Mouse (Mus musculus): ENCODE data around the gene Arpin. TPM values are rescaled to one million over a fixed set of nuclear protein-coding genes. Genes with fewer than 3 reads are reported as not detected.

Gene Arpin
- total RNA-seq, 2 experiments from 2014 or later = 0.28 TPM; not detected in 1

DNA sequence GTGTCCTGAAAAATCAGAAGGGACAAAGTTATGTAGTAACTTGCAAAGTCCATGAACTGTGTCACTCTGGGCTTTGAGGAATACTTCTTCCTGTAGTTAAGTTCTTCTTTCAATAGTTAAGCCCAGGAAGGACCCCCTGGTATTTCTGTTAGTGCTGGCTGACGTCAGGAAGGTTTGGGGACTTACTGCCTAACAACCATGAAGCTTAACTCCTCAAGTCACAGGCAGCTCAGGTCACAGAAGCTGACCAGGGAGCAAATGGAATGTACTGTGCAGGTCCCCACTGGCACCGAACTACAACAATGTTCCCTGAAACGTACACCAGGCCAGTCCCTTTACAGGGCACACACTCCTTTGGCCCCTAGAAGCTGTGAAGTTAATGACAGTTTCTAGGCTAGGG, 39.9 kb downstream of the Arpin start:
- no peak for ATAC-seq (replicated peaks; ENCODE audit: low FRiP score, low TSS enrichment, poor library complexity, severe bottlenecking)

DNA sequence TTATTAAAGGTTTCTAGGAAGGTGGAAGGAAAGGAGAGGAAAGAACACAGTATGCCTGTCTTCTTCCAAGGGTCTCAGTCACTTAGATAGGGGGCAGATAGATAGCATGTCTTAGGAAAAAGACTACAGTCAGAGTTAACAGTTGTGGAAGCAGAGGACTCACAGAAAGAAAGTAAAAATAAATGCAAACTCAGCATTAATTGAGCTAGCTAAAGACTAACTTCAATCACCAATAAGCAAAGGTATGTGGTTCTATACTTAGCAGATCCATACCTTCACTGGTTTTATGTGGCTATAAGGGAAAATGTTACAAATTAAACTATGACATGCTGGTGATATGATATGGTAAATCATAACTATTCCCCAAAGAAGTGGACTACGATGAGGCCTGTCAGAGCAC, 40.4 kb downstream of the Arpin start:
- no peak for ATAC-seq (replicated peaks; ENCODE audit: low FRiP score, low TSS enrichment, poor library complexity, severe bottlenecking)

DNA sequence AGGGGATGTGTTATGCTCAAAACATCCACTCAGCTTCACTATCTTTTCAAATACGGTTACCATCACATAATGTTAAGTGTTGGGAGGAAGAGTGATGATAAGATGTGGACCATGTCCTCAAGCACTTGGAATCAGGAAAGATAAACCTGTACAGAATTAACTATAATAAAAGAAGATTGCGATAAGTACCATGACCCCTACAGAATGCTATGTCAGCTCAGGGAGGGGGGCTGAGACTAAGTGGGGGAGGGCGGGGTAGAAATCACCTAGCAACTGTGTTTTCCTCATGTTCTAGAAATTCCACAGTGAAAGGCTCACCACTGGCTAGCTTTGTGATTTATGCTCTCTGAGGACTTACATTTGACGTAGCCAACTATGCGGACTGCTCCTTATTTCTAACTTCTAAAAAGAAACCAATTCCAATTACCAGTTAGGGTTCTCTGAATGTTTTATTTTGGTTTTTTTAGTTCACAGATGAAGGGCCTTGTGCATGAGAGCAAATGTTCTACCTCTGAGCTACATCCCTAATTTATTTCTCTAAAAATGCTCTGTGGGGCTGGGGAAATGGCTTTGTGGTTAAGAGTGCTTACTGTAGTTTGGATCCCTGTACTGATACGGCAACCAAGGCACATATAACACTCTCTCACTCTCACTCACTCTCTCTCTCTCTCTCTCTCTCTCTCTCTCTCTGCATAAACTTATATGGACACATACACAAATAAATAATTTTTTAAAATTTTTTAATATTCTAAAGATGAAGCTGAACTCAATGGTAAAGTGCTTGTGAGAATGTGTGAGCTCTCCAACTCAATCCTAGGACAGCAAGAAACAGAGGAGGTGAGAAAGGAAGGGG, 42.4 kb downstream of the Arpin start:
- ATAC-seq (replicated peaks; ENCODE audit: low FRiP score, low TSS enrichment, poor library complexity, severe bottlenecking) = no peak

DNA sequence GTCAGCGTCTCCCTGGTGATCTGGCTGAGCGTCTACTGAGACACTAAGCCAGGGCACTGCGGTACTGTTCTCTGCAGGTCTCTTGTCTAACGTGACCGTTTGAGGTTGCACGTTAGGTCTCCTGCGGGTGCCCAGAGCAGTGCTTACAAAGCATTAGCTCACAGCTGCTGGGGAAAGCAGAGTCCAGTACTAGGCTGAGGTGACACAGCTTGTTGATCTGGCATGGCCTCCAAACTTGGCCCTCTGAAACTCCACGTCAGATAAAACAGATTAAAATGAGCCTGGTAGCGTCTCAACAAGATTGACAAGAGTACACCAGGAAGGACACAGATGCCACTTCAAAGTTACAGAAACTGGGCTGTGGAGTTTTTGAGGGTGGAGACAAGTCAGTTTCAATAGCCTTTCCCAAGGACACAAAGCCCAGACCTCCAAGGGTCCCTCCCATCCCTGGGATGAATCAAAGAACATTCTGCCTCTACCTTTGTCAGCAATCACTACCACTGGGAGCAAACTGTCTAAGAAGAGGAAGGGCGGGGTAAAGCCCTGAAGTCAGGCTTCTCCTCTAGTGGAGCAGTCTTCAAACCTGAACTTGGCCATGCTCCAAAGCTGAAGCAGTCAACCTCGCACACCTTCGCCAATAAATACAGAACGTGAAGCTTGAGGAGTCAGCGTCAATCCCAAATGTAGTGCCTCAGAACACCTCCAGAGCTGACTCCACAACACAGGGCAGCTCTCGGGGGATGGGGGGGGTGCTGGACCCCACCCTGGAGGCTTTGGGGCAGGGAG, 44.5 kb downstream of the Arpin start:
- ATAC-seq (replicated peaks; ENCODE audit: low FRiP score, low TSS enrichment, poor library complexity, severe bottlenecking) = no peak

DNA sequence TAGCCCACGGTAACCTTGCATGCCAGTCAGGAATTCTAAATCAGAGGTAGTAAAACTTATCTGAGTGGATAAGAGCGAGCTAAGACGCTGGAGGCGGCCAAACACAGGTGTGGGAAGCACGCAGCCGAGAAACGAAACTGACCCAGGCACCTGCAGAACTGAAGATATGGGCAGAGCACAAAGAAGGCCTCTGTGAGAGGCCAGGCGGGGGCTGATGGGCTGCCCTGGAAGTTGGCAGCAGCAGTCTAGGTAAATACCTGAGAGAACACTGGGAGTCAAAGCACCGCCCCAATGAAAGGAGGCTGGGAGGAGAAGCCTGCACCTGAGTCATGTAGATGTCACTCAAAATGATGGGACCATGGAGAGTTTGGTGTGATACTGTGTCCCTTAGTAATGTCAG, 46.6 kb downstream of the Arpin start:
- ATAC-seq (replicated peaks; ENCODE audit: low FRiP score, low TSS enrichment, poor library complexity, severe bottlenecking) = no peak

DNA sequence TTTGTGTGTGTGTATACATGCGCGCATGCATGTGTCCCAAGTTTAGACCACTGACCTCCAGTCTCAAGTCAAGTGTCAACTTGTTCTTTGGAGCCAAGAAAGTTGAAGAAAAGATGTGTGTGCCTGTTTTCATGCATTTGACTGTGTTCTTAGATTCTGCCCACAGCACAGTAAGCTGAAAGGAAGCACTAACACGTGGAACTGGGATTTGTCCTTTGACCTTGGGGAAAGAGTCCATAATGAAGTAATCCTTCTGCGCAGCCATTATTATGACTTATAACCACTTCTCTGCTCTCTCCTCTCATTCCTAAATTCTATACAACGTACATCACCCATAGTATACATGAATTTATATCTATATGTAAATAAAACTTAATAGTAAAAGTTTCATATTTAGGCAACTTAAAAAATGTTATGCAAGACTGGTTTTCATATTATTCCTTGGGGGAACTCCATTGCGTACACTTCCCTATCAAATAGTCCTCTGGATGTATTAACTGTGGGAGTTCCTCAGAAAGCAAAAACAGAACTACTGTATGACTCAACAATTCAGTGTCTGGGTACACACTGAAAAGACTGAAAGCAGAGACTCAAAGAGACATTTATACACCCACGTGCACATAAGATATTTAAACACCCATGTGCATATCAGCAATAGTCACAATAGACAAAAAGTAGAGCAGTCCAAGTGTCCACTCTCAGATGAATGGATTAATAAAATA, 51.4 kb downstream of the Arpin start:
- ATAC-seq (replicated peaks; ENCODE audit: low FRiP score, low TSS enrichment, poor library complexity, severe bottlenecking) = no peak

DNA sequence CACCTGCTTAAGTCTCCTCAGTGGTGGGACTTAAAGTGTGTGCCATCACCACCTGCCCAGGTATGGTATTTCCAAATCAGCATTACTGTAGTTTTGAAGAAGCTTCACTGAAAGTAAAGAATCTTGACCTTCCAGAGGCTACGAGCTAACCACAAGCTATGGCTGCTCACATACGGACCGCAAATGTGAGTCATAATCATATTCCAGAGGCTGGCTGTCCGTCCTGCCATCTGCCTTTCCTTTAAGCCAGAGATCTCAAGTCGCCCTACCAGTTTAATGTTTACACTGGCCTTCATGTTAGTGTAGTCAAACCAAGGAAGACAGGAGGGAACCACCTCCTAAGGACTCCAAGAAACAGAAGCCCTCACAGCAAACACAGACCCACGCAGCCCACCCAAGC, 53.3 kb downstream of the Arpin start:
- no peak for ATAC-seq (replicated peaks; ENCODE audit: low FRiP score, low TSS enrichment, poor library complexity, severe bottlenecking)

DNA sequence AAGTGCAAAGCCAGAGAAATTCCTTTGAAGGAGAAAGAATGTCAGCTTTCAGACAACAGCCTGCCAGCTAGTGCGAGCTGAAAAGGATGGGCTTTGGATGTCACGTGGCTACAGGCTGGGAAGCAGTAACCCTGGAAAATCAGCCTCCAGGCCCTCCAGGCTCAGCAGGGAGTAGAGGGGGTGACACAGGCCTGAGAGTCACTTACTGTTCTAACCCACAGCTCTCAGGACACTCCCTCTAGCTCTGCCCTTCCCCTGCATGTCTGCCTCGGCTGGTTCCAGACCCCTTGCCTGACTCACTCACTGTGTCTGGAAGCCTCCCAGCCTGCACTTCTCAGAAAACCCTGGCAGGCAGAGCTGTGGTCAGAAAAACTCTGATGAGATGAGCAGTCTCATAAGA, 54.2 kb downstream of the Arpin start:
- ATAC-seq (replicated peaks; ENCODE audit: low FRiP score, low TSS enrichment, poor library complexity, severe bottlenecking) = no peak

DNA sequence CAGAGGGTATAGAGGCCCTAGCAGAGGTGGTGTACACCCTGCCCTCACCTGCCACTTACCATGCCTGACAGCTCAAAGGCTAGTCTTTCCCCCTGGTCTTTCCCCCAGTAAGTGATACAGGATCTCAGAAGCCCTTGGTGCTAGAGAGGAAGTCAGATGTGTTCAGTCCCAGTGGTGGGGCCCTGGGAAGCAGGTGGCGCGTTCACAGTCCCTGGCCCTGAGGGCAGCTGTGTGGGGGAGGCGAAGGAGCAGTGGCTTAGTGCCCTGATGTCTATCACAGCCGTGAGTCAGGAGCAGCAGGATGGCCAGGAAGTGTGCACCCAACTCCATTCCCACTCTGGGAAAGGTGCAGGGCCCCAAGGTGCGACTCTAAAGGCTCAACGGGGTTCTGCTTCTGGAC, 55.1 kb downstream of the Arpin start:
- ATAC-seq (replicated peaks; ENCODE audit: low FRiP score, low TSS enrichment, poor library complexity, severe bottlenecking) = no peak

DNA sequence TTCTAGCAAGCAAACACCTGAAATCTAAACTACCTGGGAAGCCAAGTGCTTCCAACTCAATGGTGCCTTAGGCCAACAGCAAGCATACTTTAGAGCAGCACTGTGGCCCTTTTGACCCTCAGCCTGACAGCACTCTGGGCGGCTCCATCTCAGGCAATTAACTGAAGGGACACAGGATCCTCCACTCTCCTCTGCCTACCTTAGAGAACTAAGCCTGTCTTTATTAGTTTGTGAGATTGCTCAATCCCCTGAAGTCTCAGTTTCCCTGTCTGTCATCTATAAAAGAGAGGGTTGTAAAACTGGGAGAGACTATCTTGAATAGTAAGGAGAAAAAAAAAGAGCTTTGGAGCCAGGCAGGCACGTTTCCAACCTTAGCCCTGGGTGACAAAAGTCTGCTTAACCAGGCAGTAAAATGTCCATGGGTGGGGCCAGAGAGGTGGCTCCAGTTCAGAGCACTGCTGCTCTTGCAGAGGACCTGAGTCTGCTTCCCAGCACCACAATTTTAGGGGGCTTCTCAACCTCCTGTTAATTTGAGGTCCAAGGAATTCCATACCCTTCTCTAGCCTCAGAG, 56.6 kb downstream of the Arpin start:
- ATAC-seq (replicated peaks; ENCODE audit: low FRiP score, low TSS enrichment, poor library complexity, severe bottlenecking) = no peak

Other genes starting within 250 kb of the Arpin start
- gene Kif7, start 219.6 kb downstream of the Arpin start, total RNA-seq (2014; fragmentation: Nextera tagmentation) = 0.28 and 0.79 TPM in 2 replicates
- 1.8 and 2.5 TPM in 2 replicates for gene Kif7, start 219.6 kb downstream of the Arpin start, total RNA-seq (2017)
- gene Plin1, start 202.5 kb downstream of the Arpin start, total RNA-seq (2014; fragmentation: Nextera tagmentation) = not detected in 2 replicates
- not detected in 2 replicates for gene Plin1, start 202.5 kb downstream of the Arpin start, total RNA-seq (2017)
- gene Pex11a, start 192.2 kb downstream of the Arpin start, total RNA-seq (2014; fragmentation: Nextera tagmentation) = 5.4 and 8.6 TPM in 2 replicates
- gene Pex11a, start 192.2 kb downstream of the Arpin start, total RNA-seq (2017) = 4.6 and 6.0 TPM in 2 replicates
- gene Wdr93, start 192.2 kb downstream of the Arpin start, total RNA-seq (2014; fragmentation: Nextera tagmentation) = not detected in 2 replicates
- not detected in 2 replicates for gene Wdr93, start 192.2 kb downstream of the Arpin start, total RNA-seq (2017)
- not detected in 2 replicates for gene Mesp1, start 141.6 kb downstream of the Arpin start, total RNA-seq (2014; fragmentation: Nextera tagmentation)
- gene Mesp1, start 141.6 kb downstream of the Arpin start, total RNA-seq (2017) = not detected in 2 replicates
- not detected in 2 replicates for gene Mesp2, start 124.6 kb downstream of the Arpin start, total RNA-seq (2014; fragmentation: Nextera tagmentation)
- gene Mesp2, start 124.6 kb downstream of the Arpin start, total RNA-seq (2017) = 1.2 TPM in 1 of 2 replicates, not detected in the other
- gene Anpep, start 74.3 kb downstream of the Arpin start, total RNA-seq (2014; fragmentation: Nextera tagmentation) = 1.5 TPM in 1 of 2 replicates, not detected in the other
- gene Anpep, start 74.3 kb downstream of the Arpin start, total RNA-seq (2017) = not detected in 2 replicates
- gene Ap3s2, start 14.7 kb downstream of the Arpin start, total RNA-seq (2014; fragmentation: Nextera tagmentation) = 20.0 and 22.4 TPM in 2 replicates
- 6.5 and 9.5 TPM in 2 replicates for gene Ap3s2, start 14.7 kb downstream of the Arpin start, total RNA-seq (2017)
- gene Zfp710, start 89.5 kb upstream of the Arpin start, total RNA-seq (2014; fragmentation: Nextera tagmentation) = 7.1 and 9.0 TPM in 2 replicates
- 6.2 and 10.3 TPM in 2 replicates for gene Zfp710, start 89.5 kb upstream of the Arpin start, total RNA-seq (2017)
- 80.7 and 102 TPM in 2 replicates for gene Idh2, start 180.0 kb upstream of the Arpin start, total RNA-seq (2014; fragmentation: Nextera tagmentation)
- 117 and 132 TPM in 2 replicates for gene Idh2, start 180.0 kb upstream of the Arpin start, total RNA-seq (2017)